Mouse (Mus musculus) neural tube, embryonic 15.5 days (tissue): ENCODE data around the gene Hmx1. TPM values are rescaled to one million over a fixed set of nuclear protein-coding genes. Genes with fewer than 3 reads are reported as not detected.
A peak's percentile ranks its signal among the peaks of the same experiment; 100 is the strongest.

Experiments used
- ATAC-seq: fragments of 200-750 bp; cut with Nextera tagmentation; 2 replicates; pipeline ENCODE4 v1.8.0; 2017; ENCODE audit warnings: mild to moderate bottlenecking, moderate TSS enrichment, moderate library complexity; ENCODE audit not compliant: low FRiP score
- H3K27ac ChIP-seq: fragments of 300-500 bp; sonication (generic); replicated peaks from 2 replicates; pipeline ENCODE4 v1.5.1; 2015; ENCODE audit warnings: mild to moderate bottlenecking, inconsistent platforms
- H3K27me3 ChIP-seq: fragments of 300-500 bp; sonication (generic); replicated peaks from 2 replicates; pipeline ENCODE4 v1.6.1; 2015; ENCODE audit warnings: inconsistent platforms
- H3K36me3 ChIP-seq: fragments of 300-500 bp; sonication (generic); 2 replicates; pipeline ENCODE4 v1.6.1; 2015; ENCODE audit warnings: inconsistent platforms
- H3K4me1 ChIP-seq: fragments of 300-500 bp; sonication (generic); 2 replicates; pipeline ENCODE4 v1.6.1; 2015; ENCODE audit warnings: inconsistent platforms
- H3K4me2 ChIP-seq: fragments of 300-500 bp; sonication (generic); 2 replicates; pipeline ENCODE4 v1.6.1; 2015; ENCODE audit warnings: inconsistent platforms, mild to moderate bottlenecking, moderate library complexity
- H3K4me3 ChIP-seq: fragments of 300-500 bp; sonication (generic); replicated peaks from 2 replicates; pipeline ENCODE4 v1.5.1; 2015; ENCODE audit warnings: mild to moderate bottlenecking, inconsistent platforms
- H3K9ac ChIP-seq: fragments of 300-500 bp; sonication (generic); replicated peaks from 2 replicates; pipeline ENCODE4 v1.6.1; 2015; ENCODE audit warnings: mild to moderate bottlenecking, inconsistent platforms
- H3K9me3 ChIP-seq: fragments of 300-500 bp; sonication (generic); replicated peaks from 2 replicates; pipeline ENCODE4 v1.6.1; 2016; ENCODE audit warnings: inconsistent platforms
- WGBS: fragments of 180-500 bp; shearing (Covaris S2); methylation state at CpG from one replicate; pipeline ENCODE4 v1.1.7; 2015; ENCODE audit warnings: mixed read lengths; 5-methylcytosine and 5-hydroxymethylcytosine counted together
- polyA plus RNA-seq: library from polyadenylated mRNA; unstranded; fragments of >200 nt; fragmentation: Nextera tagmentation; extraction: Ambion mirVana; gene quantifications from 2 replicates; pipeline ENCODE4 v1.2.1, GENCODE M21; 2015

Hmx1 gene
- polyA plus RNA-seq, result 0.73 and 1.4 TPM in 2 replicates

GRCm38 (mm10) chr5:35388491-35389111 is at the start of gene Hmx1:
Gene Hmx1 (plus strand): TSS chr5:35389108.
- Histone ChIP-seq H3K4me2 (peak within 1 kb of the TSS; percentile 63), H3K36me3 (no peaks in the 10 kb centered on the region), H3K4me1 (peaks cover 28% of the 10 kb centered on the region), H3K27me3 (peaks cover 100% of the 10 kb centered on the region), H3K27ac (no peak within 1 kb of the TSS), H3K9me3 (no peaks in the 10 kb centered on the region), H3K4me3 (peak within 1 kb of the TSS; percentile 41), H3K9ac (no peak within 1 kb of the TSS)
- under 1% methylated on average over 47 of the region's 71 CpGs for WGBS
- ATAC-seq, result peak; percentile 69

GRCm38 (mm10) chr5:35345084-35345483 is 43.8 kb upstream of the Hmx1 start:
- H3K4me2 ChIP-seq, result no peak overlapping the region
- ATAC-seq, result no peak
- H3K27me3 ChIP-seq, result peaks cover 2% of the 10 kb centered on the region; the same call in 1 of the 2 replicates
- no peak overlapping the region for H3K4me3 ChIP-seq
- H3K36me3 ChIP-seq, result no peaks in the 10 kb centered on the region
- H3K4me1 ChIP-seq, result no peaks in the 10 kb centered on the region
- WGBS, result 89% methylated on average over 3 of the region's 3 CpGs
- no peak overlapping the region for H3K27ac ChIP-seq
- no peak overlapping the region for H3K9ac ChIP-seq
- H3K9me3 ChIP-seq, result no peaks in the 10 kb centered on the region

GRCm38 (mm10) chr5:35348794-35349193 is 40.1 kb upstream of the Hmx1 start:
- Histone ChIP-seq H3K27ac (no peak overlapping the region), H3K27me3 (no peaks in the 10 kb centered on the region), H3K4me3 (no peak overlapping the region), H3K4me2 (no peak overlapping the region), H3K9ac (no peak overlapping the region), H3K4me1 (no peaks in the 10 kb centered on the region), H3K9me3 (no peaks in the 10 kb centered on the region), H3K36me3 (no peaks in the 10 kb centered on the region)
- WGBS, result 21% methylated on average over 3 of the region's 3 CpGs
- peak; percentile 53; the same call in 1 of the 2 replicates for ATAC-seq

GRCm38 (mm10) chr5:35357544-35358440 is 31.1 kb upstream of the Hmx1 start:
- peaks cover 5% of the 10 kb centered on the region; the same call in 1 of the 2 replicates for H3K27me3 ChIP-seq
- ATAC-seq, result no peak
- WGBS, result 60% methylated on average over 9 of the region's 9 CpGs

GRCm38 (mm10) chr5:35361570-35362284 is 27.2 kb upstream of the Hmx1 start:
- Histone ChIP-seq H3K27me3 (peaks cover 10% of the 10 kb centered on the region; the same call in 1 of the 2 replicates), H3K4me3 (no peak overlapping the region), H3K27ac (no peak overlapping the region), H3K36me3 (no peaks in the 10 kb centered on the region), H3K4me1 (no peaks in the 10 kb centered on the region), H3K9me3 (no peaks in the 10 kb centered on the region), H3K4me2 (no peak overlapping the region), H3K9ac (no peak overlapping the region)
- WGBS, result 48% methylated on average over 8 of the region's 8 CpGs
- peak; percentile 61; the same call in 1 of the 2 replicates for ATAC-seq

More at GRCm38 (mm10) chr5:35357544-35358440, 31.1 kb upstream of the Hmx1 start:
- Histone ChIP-seq H3K4me2 (no peak overlapping the region), H3K36me3 (no peaks in the 10 kb centered on the region), H3K4me3 (no peak overlapping the region), H3K9me3 (no peaks in the 10 kb centered on the region), H3K27ac (no peak overlapping the region), H3K4me1 (no peaks in the 10 kb centered on the region), H3K9ac (no peak overlapping the region)

- Histone ChIP-seq H3K27me3 (peaks cover 10% of the 10 kb centered on the region; the same call in 1 of the 2 replicates), H3K4me1 (no peaks in the 10 kb centered on the region), H3K9me3 (no peaks in the 10 kb centered on the region), H3K9ac (no peak overlapping the region), H3K4me3 (no peak overlapping the region), H3K36me3 (no peaks in the 10 kb centered on the region), H3K27ac (no peak overlapping the region), H3K4me2 (no peak overlapping the region)
- no peak for ATAC-seq
- WGBS, result 71% methylated on average over 20 of the region's 20 CpGs
These were observed 22.5 kb upstream of the Hmx1 start for GRCm38 (mm10) chr5:35366241-35367032.

GRCm38 (mm10) chr5:35368916-35369315 is 20.0 kb upstream of the Hmx1 start:
- Histone ChIP-seq H3K27ac (no peak overlapping the region), H3K36me3 (no peaks in the 10 kb centered on the region), H3K4me2 (no peak overlapping the region), H3K4me3 (no peak overlapping the region), H3K27me3 (peaks cover 7% of the 10 kb centered on the region), H3K9me3 (no peaks in the 10 kb centered on the region), H3K9ac (no peak overlapping the region), H3K4me1 (no peaks in the 10 kb centered on the region)
- ATAC-seq, result no peak
- WGBS, result 88% methylated on average over 6 of the region's 6 CpGs

GRCm38 (mm10) chr5:35379066-35379465 is 9.8 kb upstream of the Hmx1 start:
- no peak for ATAC-seq
- Histone ChIP-seq H3K4me3 (no peak overlapping the region), H3K36me3 (no peaks in the 10 kb centered on the region), H3K4me2 (no peak overlapping the region), H3K27ac (no peak overlapping the region), H3K4me1 (no peaks in the 10 kb centered on the region), H3K9me3 (no peaks in the 10 kb centered on the region), H3K9ac (no peak overlapping the region), H3K27me3 (peaks cover 87% of the 10 kb centered on the region)
- 73% methylated on average over 2 of the region's 2 CpGs for WGBS

GRCm38 (mm10) chr5:35379815-35380214 is 9.1 kb upstream of the Hmx1 start:
- Histone ChIP-seq H3K4me3 (no peak overlapping the region), H3K9me3 (no peaks in the 10 kb centered on the region), H3K27me3 (peaks cover 95% of the 10 kb centered on the region), H3K4me1 (no peaks in the 10 kb centered on the region), H3K27ac (no peak overlapping the region), H3K4me2 (no peak overlapping the region), H3K9ac (no peak overlapping the region), H3K36me3 (no peaks in the 10 kb centered on the region)
- WGBS, result 2% methylated on average over 4 of the region's 4 CpGs
- no peak for ATAC-seq

- Histone ChIP-seq H3K9ac (no peak overlapping the region), H3K4me3 (peak overlapping the region; percentile 41), H3K9me3 (no peaks in the 10 kb centered on the region), H3K4me2 (peak overlapping the region; percentile 63), H3K27ac (no peak overlapping the region), H3K36me3 (no peaks in the 10 kb centered on the region), H3K27me3 (peaks cover 100% of the 10 kb centered on the region), H3K4me1 (peaks cover 28% of the 10 kb centered on the region)
- ATAC-seq, result no peak
- WGBS, result 3% methylated on average over 38 of the region's 38 CpGs
These were observed 946 bp upstream of the Hmx1 start for GRCm38 (mm10) chr5:35387834-35388490.
